10 mouse cellular contexts compared by ENCODE assay signal in the genomic region with DNA sequence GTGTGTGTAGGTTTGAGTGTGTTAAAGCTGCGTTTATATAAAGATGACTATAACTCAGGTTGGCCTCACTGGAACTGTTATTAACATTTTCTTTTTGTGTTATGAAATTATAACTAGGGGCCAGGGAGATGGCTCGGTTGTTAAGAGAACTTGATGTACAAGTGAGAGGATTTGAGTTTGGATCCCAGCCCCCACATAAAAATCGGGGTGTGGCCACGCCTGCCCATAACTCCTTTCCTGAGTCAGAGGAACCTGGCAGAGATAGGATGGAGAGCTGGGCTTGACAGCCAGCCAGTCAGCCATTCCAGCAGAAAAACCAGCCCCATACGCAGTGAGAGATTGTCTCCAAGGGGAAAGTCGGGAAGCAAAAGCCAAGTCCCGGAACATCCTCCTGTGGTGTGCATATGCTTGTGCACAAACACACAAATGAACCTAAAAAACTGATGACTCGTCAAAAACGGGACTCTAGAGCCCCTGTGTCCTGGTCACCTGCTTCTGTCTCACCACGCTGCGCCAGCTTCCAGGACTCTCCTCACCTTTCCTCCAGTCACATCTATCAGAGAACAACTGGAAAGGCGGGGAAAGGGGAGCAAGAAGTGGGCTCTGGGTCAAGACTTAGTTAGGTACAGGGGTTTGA.
DNase-seq lines count a peak whose midpoint lies in the region; ATAC-seq lines count a peak whose summit lies in the region.
"Had no signal": no experiment of that assay in that cellular context is flagged by ENCODE, and none has a peak within 500 bp of the region (broad histone marks: within the 10 kb centered on the region; RNA-seq: fewer than 3 reads in every experiment).

No protein-coding gene starts in this region.

- 53% methylated on average over 12 of the region's 12 CpGs for WGBS in neural tube, embryonic 12.5 days
- 35% methylated on average over 12 of the region's 12 CpGs for WGBS in limb, embryonic 15.5 days

- no peak for ATAC-seq in neural tube, embryonic 12.5 days (ENCODE audit: low FRiP score, low read depth)
- ATAC-seq in limb, embryonic 15.5 days (ENCODE audit: insufficient number of reproducible peaks, low FRiP score, low TSS enrichment, low read depth): no peak

- DNase-seq in heart, adult 11 months: peak; percentile 80
- no peak for DNase-seq in heart, postnatal 25 days (ENCODE audit: low spot score)
- DNase-seq in neural tube, embryonic 10.5 days (ENCODE audit: extremely low spot score, low spot score): no peak
- no peak for DNase-seq in frontal cortex, postnatal 14 days (ENCODE audit: low spot score in 2 of 2)
- no peak for DNase-seq in layer of hippocampus, postnatal 25 days (ENCODE audit: extremely low spot score in 1 of 2, low spot score in 1 of 2)
- no peak for DNase-seq in right cerebral cortex, postnatal 14 days
- DNase-seq: layer of hippocampus, adult 9-11 months had no signal

- H3K27me3 ChIP-seq in neural tube, embryonic 12.5 days (replicated peaks): peaks cover 39% of the 10 kb centered on the region
- peaks cover 57% of the 10 kb centered on the region for H3K27me3 ChIP-seq in limb, embryonic 15.5 days

- H3K27ac ChIP-seq in neural tube, embryonic 12.5 days: no peak overlapping the region
- no peak overlapping the region for H3K27ac ChIP-seq in limb, embryonic 15.5 days
- H3K27ac ChIP-seq: liver, embryonic 15.5 days had no signal

- no peak overlapping the region for H3K9ac ChIP-seq in neural tube, embryonic 12.5 days
- H3K9ac ChIP-seq in limb, embryonic 15.5 days: no peak overlapping the region
- H3K9ac ChIP-seq: liver, embryonic 15.5 days had no signal

- intact Hi-C loops in heart, postnatal 25 days (cut with DNase I): no loop called here

- peak overlapping the region; percentile 92; the same call in 1 of the 2 replicates for H3K4me2 ChIP-seq in neural tube, embryonic 12.5 days (replicated peaks)
- peak overlapping the region; percentile 95 for H3K4me2 ChIP-seq in limb, embryonic 15.5 days

- H3K4me3 ChIP-seq in neural tube, embryonic 12.5 days: peak overlapping the region; percentile 54; the same call in 1 of the 2 replicates
- H3K4me3 ChIP-seq in limb, embryonic 15.5 days: peak overlapping the region; percentile 47; the same call in 1 of the 2 replicates

- peaks cover 20% of the 10 kb centered on the region for H3K4me1 ChIP-seq in neural tube, embryonic 12.5 days
- peaks cover 22% of the 10 kb centered on the region for H3K4me1 ChIP-seq in limb, embryonic 15.5 days
- H3K4me1 ChIP-seq: liver, embryonic 15.5 days had no signal

- no peaks in the 10 kb centered on the region for H3K9me3 ChIP-seq in neural tube, embryonic 12.5 days
- H3K9me3 ChIP-seq in limb, embryonic 15.5 days: no peaks in the 10 kb centered on the region
- H3K9me3 ChIP-seq: liver, embryonic 15.5 days had no signal

- no peaks in the 10 kb centered on the region for H3K36me3 ChIP-seq in neural tube, embryonic 12.5 days
- no peaks in the 10 kb centered on the region for H3K36me3 ChIP-seq in limb, embryonic 15.5 days
- H3K36me3 ChIP-seq: liver, embryonic 15.5 days had no signal
